ENCODE assay signal across 8 mouse cellular contexts in the genomic region with DNA sequence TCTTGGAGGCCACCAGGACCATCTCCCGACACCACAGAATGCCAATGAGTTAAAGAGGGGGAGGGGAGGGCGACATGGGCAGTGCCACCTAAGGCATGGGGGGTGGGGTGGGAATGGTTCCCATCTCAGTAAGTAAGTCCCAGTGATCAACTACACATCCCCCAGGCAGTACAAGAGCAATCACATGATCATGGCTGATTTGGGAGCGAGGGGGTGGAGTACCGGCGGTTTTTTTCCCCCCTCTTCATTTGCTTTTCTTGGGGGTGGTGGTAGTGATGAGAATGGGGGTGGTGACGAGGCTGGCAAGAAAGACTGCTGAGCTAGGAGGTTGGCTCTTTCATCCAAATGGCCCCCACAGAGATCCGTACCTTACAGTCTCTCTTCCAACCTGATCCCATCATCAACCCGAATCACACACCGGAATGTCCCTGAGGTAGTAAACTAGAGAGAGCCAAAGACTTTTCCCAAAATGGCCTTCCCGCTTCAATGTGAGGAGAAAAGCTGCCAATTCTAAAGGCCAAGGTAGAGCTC. TPM values are rescaled to one million over a fixed set of nuclear protein-coding genes. Genes with fewer than 3 reads are reported as not detected.
DNase-seq lines count a peak whose midpoint lies in the region; ATAC-seq and TF ChIP-seq lines count a peak whose summit lies in the region.

No protein-coding gene starts in this region.

- H3K4me3 ChIP-seq in heart, postnatal 0 days (ENCODE audit: low read depth, low read length), result peak overlapping the region; percentile 59
- peak overlapping the region; percentile 62 for H3K4me3 ChIP-seq in embryonic facial prominence, embryonic 12.5 days
- peak overlapping the region; percentile 56 for H3K4me3 ChIP-seq in neural tube, embryonic 12.5 days

- no peak overlapping the region for H3K9ac ChIP-seq in heart, postnatal 0 days (replicated peaks; ENCODE audit: low read depth, low read length)
- peak overlapping the region; percentile 75 for H3K9ac ChIP-seq in embryonic facial prominence, embryonic 12.5 days
- H3K9ac ChIP-seq in neural tube, embryonic 12.5 days, result peak overlapping the region; percentile 72

- no peak for TF ChIP-seq CTCF in heart, postnatal 0 days (IDR thresholded peaks at IDR 0.05; ENCODE audit: low read depth)

- H3K36me3 ChIP-seq in heart, postnatal 0 days (replicated peaks; ENCODE audit: control insufficient read depth, insufficient read depth, low read length), result no peaks in the 10 kb centered on the region
- H3K36me3 ChIP-seq in embryonic facial prominence, embryonic 12.5 days, result no peaks in the 10 kb centered on the region
- H3K36me3 ChIP-seq in neural tube, embryonic 12.5 days, result no peaks in the 10 kb centered on the region

- H3K27ac ChIP-seq in heart, postnatal 0 days (ENCODE audit: low read depth), result no peak overlapping the region
- H3K27ac ChIP-seq in embryonic facial prominence, embryonic 12.5 days, result no peak overlapping the region
- no peak overlapping the region for H3K27ac ChIP-seq in neural tube, embryonic 12.5 days

- ATAC-seq in heart, postnatal 0 days (ENCODE audit: insufficient read depth, low read depth), result no peak
- ATAC-seq in embryonic facial prominence, embryonic 12.5 days (ENCODE audit: insufficient number of reproducible peaks, insufficient read depth, low FRiP score, low TSS enrichment), result no peak
- no peak for ATAC-seq in neural tube, embryonic 12.5 days (ENCODE audit: low FRiP score, low read depth)
- no peak for ATAC-seq in CD4-positive, CD25-positive, alpha-beta regulatory T cell, adult 4 months

- no peak for TF ChIP-seq EP300 in heart, postnatal 0 days (IDR thresholded peaks at IDR 0.05; ENCODE audit: low read depth)

- 33% methylated on average over 10 of the region's 10 CpGs for WGBS in heart, postnatal 0 days
- WGBS in embryonic facial prominence, embryonic 12.5 days, result 8% methylated on average over 10 of the region's 10 CpGs
- WGBS in neural tube, embryonic 12.5 days, result 5% methylated on average over 10 of the region's 10 CpGs

- H3K27me3 ChIP-seq in heart, postnatal 0 days (ENCODE audit: control insufficient read depth, insufficient read depth, low read length), result peaks cover 33% of the 10 kb centered on the region
- H3K27me3 ChIP-seq in embryonic facial prominence, embryonic 12.5 days, result 0 out of 2 replicates have a peak, but pooled peaks cover 5% of the 10 kb centered on the region
- no peaks in the 10 kb centered on the region; the same call in 1 of the 2 replicates for H3K27me3 ChIP-seq in neural tube, embryonic 12.5 days (replicated peaks)

- no peak for DNase-seq in heart, postnatal 0 days (ENCODE audit: low spot score)
- no peak for DNase-seq in heart, postnatal 4 days
- peak; percentile 36 for DNase-seq in layer of hippocampus, postnatal 14 days (ENCODE audit: low spot score in 2 of 2)
- no peak for DNase-seq in adipocyte (ENCODE audit: low spot score)
- no peak for DNase-seq in gastrocnemius, postnatal 10 days

- no peaks in the 10 kb centered on the region for H3K9me3 ChIP-seq in heart, postnatal 0 days (replicated peaks; ENCODE audit: control insufficient read depth, low read length)
- H3K9me3 ChIP-seq in embryonic facial prominence, embryonic 12.5 days, result no peaks in the 10 kb centered on the region
- no peaks in the 10 kb centered on the region for H3K9me3 ChIP-seq in neural tube, embryonic 12.5 days

- no peaks in the 10 kb centered on the region for H3K4me1 ChIP-seq in heart, postnatal 0 days (ENCODE audit: control insufficient read depth, insufficient read depth)
- peaks cover 56% of the 10 kb centered on the region for H3K4me1 ChIP-seq in embryonic facial prominence, embryonic 12.5 days
- peaks cover 29% of the 10 kb centered on the region for H3K4me1 ChIP-seq in neural tube, embryonic 12.5 days

- H3K4me2 ChIP-seq in heart, postnatal 0 days (ENCODE audit: low read depth, low read length), result peak overlapping the region; percentile 98
- peak overlapping the region; percentile 84 for H3K4me2 ChIP-seq in embryonic facial prominence, embryonic 12.5 days (replicated peaks)
- peak overlapping the region; percentile 82 for H3K4me2 ChIP-seq in neural tube, embryonic 12.5 days (replicated peaks)

RNA-seq across cellular contexts. Expression of gene Abr, which starts 51.8 kb away (rescaled TPM):
- 37.3 and 48.9 TPM in 2 replicates for total RNA-seq in heart, postnatal 0 days (2014; rRNA removed; ENCODE audit: low replicate concordance)
- 12.1 and 14.1 TPM in 2 replicates for polyA plus RNA-seq in heart, postnatal 0 days (2015; fragmentation: Nextera tagmentation; extraction: Ambion mirVana)
- 10 to 100 TPM; 40.6 to 41.5 TPM for total RNA-seq in heart, postnatal 4 days (2021)
- polyA plus RNA-seq in embryonic facial prominence, embryonic 12.5 days (2016; fragmentation: Nextera tagmentation; extraction: Ambion mirVana), result 46.7 and 48.6 TPM in 2 replicates
- total RNA-seq in layer of hippocampus, postnatal 14 days (2021), result 100 to 1,000 TPM; 412 to 440 TPM
- 74.9 and 76.2 TPM in 2 replicates for polyA plus RNA-seq in neural tube, embryonic 12.5 days (2016; fragmentation: Nextera tagmentation; extraction: Ambion mirVana)
- polyA plus RNA-seq in CD4-positive, CD25-positive, alpha-beta regulatory T cell, adult 4 months (2017; shearing (Covaris generic)), result 10 to 100 TPM; 14.5 to 14.6 TPM
- total RNA-seq in gastrocnemius, postnatal 10 days (2021), result 10 to 100 TPM; 23.9 to 27.0 TPM

Comparison
In these comparisons a context has a peak if more than half of its experiments do, and no peak if none do; other contexts are left out.
1. DNase-seq: peak in layer of hippocampus, postnatal 14 days (2 of 2); none in heart, postnatal 0 days (single experiment), heart, postnatal 4 days (single experiment), adipocyte (single experiment) and gastrocnemius, postnatal 10 days (single experiment).
2. Peak in every context shown above with its lines, with median percentiles within 50 percentile points of each other: H3K4me2 ChIP-seq and H3K4me3 ChIP-seq.